Mouse (Mus musculus): Measurements from ENCODE around the gene Myl4. TPM values are rescaled to one million over a fixed set of nuclear protein-coding genes. Genes with fewer than 3 reads are reported as not detected.
A peak's percentile ranks its signal among the peaks of the same experiment; 100 is the strongest.

Gene Myl4
- polyA plus RNA-seq, 1 experiment = 0.86 TPM

- H3K36me3 ChIP-seq (replicated peaks; ENCODE audit: low read length) = peaks cover 34% of the 10 kb centered on the region
- TF ChIP-seq FLI1 (IDR thresholded peaks at IDR 0.05; ENCODE audit: low read length) (no peak), GATA1 (IDR thresholded peaks at IDR 0.05; ENCODE audit: borderline replicate concordance, low read length) (no peak)
- peaks cover 62% of the 10 kb centered on the region for H3K4me1 ChIP-seq
- H3K9me3 ChIP-seq = no peaks in the 10 kb centered on the region
- no peaks in the 10 kb centered on the region for H3K27me3 ChIP-seq (replicated peaks)
- no peak overlapping the region for H3K4me3 ChIP-seq (replicated peaks)
These were observed 3.0 kb upstream of the Myl4 start for GRCm38 (mm10) chr11:104547502-104547901.

DNA sequence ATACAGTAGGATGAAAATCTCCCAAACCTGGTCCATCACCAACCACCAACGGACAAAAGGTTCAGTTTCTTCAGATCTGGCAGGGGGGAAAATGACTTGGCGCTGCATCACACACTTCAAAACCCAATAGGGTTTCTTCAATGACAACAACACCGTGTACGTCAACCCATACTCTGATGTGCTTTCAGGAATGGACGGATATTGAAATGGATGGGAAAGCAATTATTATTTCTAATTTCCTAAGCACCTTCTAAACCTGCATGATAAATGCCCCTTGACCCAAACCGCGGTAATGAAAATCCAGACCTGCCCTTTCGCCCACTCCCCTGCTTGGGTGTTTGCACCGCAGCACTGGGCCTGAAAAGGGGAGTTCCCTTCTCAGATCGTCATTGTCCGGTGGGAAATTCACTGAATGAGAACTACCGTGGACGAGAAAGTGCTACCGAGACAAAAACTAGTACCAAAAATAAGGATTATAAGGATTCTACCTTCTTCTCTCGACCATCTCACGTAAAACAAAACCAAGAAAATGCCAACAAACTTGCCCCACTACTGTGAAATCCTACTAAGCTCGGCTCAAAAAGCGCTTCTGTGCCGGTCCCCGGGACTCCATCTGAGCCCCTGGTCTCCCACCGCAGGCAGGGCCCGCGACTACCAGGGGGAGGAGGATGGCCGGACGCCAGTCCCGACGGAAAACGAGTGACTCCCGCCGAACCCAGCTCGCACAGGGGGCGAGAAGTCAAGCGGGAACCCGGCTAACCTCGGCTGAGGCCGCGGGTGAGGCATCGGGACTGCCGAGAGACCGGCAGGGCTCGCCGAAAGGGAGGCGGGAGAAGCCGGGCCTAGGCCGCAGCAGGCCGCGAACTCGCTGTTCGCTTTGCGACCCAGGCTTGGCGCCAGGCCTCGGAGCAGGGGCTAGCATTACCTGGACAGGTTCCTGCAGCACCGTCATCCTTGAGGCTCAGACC lies 741 bp upstream of the Myl4 start:
- no peaks in the 10 kb centered on the region for H3K9me3 ChIP-seq
- TF ChIP-seq FLI1 (IDR thresholded peaks at IDR 0.05; ENCODE audit: low read length) (no peak), GATA1 (IDR thresholded peaks at IDR 0.05; ENCODE audit: borderline replicate concordance, low read length) (no peak)
- peak overlapping the region; percentile 98 for H3K4me3 ChIP-seq (replicated peaks)
- H3K4me1 ChIP-seq = peaks cover 52% of the 10 kb centered on the region
- H3K36me3 ChIP-seq (replicated peaks; ENCODE audit: low read length) = peaks cover 28% of the 10 kb centered on the region
- H3K27me3 ChIP-seq (replicated peaks) = no peaks in the 10 kb centered on the region

- Histone ChIP-seq H3K36me3 (replicated peaks; ENCODE audit: low read length) (no peaks in the 10 kb centered on the region), H3K9me3 (peaks cover 7% of the 10 kb centered on the region), H3K4me1 (peaks cover 41% of the 10 kb centered on the region), H3K4me3 (replicated peaks) (no peak overlapping the region), H3K27me3 (replicated peaks) (peaks cover 13% of the 10 kb centered on the region)
- TF ChIP-seq FLI1 (IDR thresholded peaks at IDR 0.05; ENCODE audit: low read length) = no peak
These were observed 7.6 kb downstream of the Myl4 start for GRCm38 (mm10) chr11:104558065-104558464.

DNA sequence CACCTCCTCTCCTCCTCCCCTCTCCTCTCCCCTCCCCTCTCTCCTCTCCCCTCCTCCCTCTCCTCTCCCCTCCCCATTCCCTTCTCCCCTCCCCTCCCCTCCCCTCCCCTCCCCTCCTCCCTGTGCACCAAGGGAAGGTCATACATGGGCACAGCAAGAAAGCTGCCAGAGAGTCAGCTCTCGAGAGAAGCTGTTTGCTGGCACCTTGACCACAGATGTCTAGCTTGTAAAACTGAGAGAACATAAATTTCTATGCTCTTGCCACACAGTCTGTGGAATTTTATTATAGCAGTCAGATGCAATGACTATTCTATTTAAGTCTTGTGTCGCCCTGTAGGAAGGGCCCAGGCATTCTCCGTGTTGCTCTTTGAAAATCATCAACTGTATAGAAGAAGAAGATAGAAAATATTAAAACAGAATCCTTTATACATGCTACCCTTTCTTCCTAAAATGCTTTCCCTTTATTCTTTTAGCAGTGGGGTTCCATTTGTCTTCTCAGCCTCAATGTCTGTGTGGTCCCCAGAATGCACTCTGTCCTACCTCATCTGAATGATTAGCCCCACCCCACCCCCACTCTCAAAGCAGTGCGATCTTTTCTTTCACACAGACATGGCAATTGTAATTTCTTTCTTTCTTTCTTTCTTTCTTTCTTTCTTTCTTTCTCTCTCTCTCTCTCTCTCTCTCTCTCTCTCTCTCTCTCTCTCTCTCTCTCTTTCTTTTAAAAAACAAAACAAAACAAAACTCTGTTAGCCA lies 8.4 kb downstream of the Myl4 start:
- Histone ChIP-seq H3K4me1 (peaks cover 47% of the 10 kb centered on the region), H3K4me3 (replicated peaks) (no peak overlapping the region), H3K27me3 (replicated peaks) (peaks cover 16% of the 10 kb centered on the region), H3K36me3 (replicated peaks; ENCODE audit: low read length) (no peaks in the 10 kb centered on the region), H3K9me3 (peaks cover 7% of the 10 kb centered on the region)
- TF ChIP-seq FLI1 (IDR thresholded peaks at IDR 0.05; ENCODE audit: low read length) = no peak
- TF ChIP-seq GATA1 (IDR thresholded peaks at IDR 0.05; ENCODE audit: borderline replicate concordance, low read length) = no peak

GRCm38 (mm10) chr11:104560971-104561370 lies 10.5 kb downstream of the Myl4 start:
- Histone ChIP-seq H3K36me3 (replicated peaks; ENCODE audit: low read length) (no peaks in the 10 kb centered on the region), H3K27me3 (replicated peaks) (peaks cover 24% of the 10 kb centered on the region), H3K4me1 (peaks cover 39% of the 10 kb centered on the region), H3K4me3 (replicated peaks) (no peak overlapping the region), H3K9me3 (peaks cover 7% of the 10 kb centered on the region)
- TF ChIP-seq FLI1 (IDR thresholded peaks at IDR 0.05; ENCODE audit: low read length) = no peak
- TF ChIP-seq GATA1 (IDR thresholded peaks at IDR 0.05; ENCODE audit: borderline replicate concordance, low read length) = no peak

- H3K36me3 ChIP-seq (replicated peaks; ENCODE audit: low read length) = no peaks in the 10 kb centered on the region
- H3K9me3 ChIP-seq = peaks cover 7% of the 10 kb centered on the region
- peaks cover 44% of the 10 kb centered on the region for H3K27me3 ChIP-seq (replicated peaks)
- H3K4me3 ChIP-seq (replicated peaks) = no peak overlapping the region
- H3K4me1 ChIP-seq = peaks cover 20% of the 10 kb centered on the region
- TF ChIP-seq FLI1 (IDR thresholded peaks at IDR 0.05; ENCODE audit: low read length) = no peak
- TF ChIP-seq GATA1 (IDR thresholded peaks at IDR 0.05; ENCODE audit: borderline replicate concordance, low read length) = no peak
These were observed 13.0 kb downstream of the Myl4 start for GRCm38 (mm10) chr11:104563496-104563895.

DNA sequence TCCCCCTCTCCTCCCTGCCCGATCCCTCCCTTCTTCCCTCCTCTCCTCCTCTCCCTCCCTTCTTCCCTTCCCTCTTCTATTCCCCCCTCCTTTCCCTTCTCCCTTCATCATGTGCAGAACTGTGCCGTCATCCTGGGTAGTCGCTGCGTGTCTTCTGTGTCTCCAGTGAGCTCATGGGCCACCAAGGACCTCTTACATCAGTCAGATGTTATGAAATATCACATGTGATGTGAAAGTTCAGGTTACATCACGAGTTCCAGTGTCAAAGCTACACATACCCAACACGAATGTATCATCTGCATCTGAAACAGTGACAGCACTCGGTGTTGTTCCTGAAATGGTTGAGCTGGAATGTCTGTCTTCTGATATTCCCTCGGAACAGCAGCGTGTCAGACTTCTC lies 14.7 kb downstream of the Myl4 start:
- peaks cover 3% of the 10 kb centered on the region for H3K36me3 ChIP-seq (replicated peaks; ENCODE audit: low read length)
- H3K9me3 ChIP-seq = peaks cover 17% of the 10 kb centered on the region
- H3K4me1 ChIP-seq = peaks cover 17% of the 10 kb centered on the region
- H3K4me3 ChIP-seq (replicated peaks) = no peak overlapping the region
- peaks cover 45% of the 10 kb centered on the region for H3K27me3 ChIP-seq (replicated peaks)
- TF ChIP-seq GATA1 (IDR thresholded peaks at IDR 0.05; ENCODE audit: borderline replicate concordance, low read length) = no peak
- TF ChIP-seq FLI1 (IDR thresholded peaks at IDR 0.05; ENCODE audit: low read length) = no peak

GRCm38 (mm10) chr11:104566097-104566496 lies 15.6 kb downstream of the Myl4 start:
- Histone ChIP-seq H3K4me1 (peaks cover 21% of the 10 kb centered on the region), H3K4me3 (replicated peaks) (no peak overlapping the region), H3K36me3 (replicated peaks; ENCODE audit: low read length) (peaks cover 3% of the 10 kb centered on the region), H3K9me3 (peaks cover 17% of the 10 kb centered on the region), H3K27me3 (replicated peaks) (peaks cover 42% of the 10 kb centered on the region)
- TF ChIP-seq FLI1 (IDR thresholded peaks at IDR 0.05; ENCODE audit: low read length) (no peak), GATA1 (IDR thresholded peaks at IDR 0.05; ENCODE audit: borderline replicate concordance, low read length) (no peak)

- TF ChIP-seq GATA1 (IDR thresholded peaks at IDR 0.05; ENCODE audit: borderline replicate concordance, low read length) (no peak), FLI1 (IDR thresholded peaks at IDR 0.05; ENCODE audit: low read length) (no peak)
- Histone ChIP-seq H3K36me3 (replicated peaks; ENCODE audit: low read length) (peaks cover 3% of the 10 kb centered on the region), H3K4me1 (peaks cover 26% of the 10 kb centered on the region), H3K27me3 (replicated peaks) (peaks cover 38% of the 10 kb centered on the region), H3K4me3 (replicated peaks) (no peak overlapping the region), H3K9me3 (peaks cover 17% of the 10 kb centered on the region)
These were observed 16.3 kb downstream of the Myl4 start for GRCm38 (mm10) chr11:104566796-104567195.

DNA sequence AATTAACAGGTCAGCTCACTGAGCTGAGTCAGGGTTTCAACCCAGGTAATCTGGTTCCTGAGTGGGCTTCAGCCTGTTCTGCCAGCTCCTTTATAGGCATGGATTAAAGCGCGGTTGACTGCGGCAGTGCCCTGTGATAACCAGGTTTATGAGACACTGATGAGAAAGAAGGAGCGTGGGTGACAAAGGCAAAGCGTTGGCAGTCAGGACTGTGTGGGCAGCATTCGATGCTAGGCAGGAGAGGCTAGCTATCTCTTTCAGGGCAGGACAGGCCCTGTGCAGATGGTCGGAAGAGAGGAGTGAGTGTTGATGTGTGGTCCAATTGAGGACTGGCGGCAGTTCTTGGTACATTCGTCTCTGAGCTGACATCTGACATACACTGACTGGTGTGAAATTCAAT lies 17.3 kb downstream of the Myl4 start:
- TF ChIP-seq FLI1 (IDR thresholded peaks at IDR 0.05; ENCODE audit: low read length) = no peak
- no peak for TF ChIP-seq GATA1 (IDR thresholded peaks at IDR 0.05; ENCODE audit: borderline replicate concordance, low read length)
- peaks cover 10% of the 10 kb centered on the region for H3K9me3 ChIP-seq
- peaks cover 3% of the 10 kb centered on the region for H3K36me3 ChIP-seq (replicated peaks; ENCODE audit: low read length)
- H3K27me3 ChIP-seq (replicated peaks) = peaks cover 38% of the 10 kb centered on the region
- no peak overlapping the region for H3K4me3 ChIP-seq (replicated peaks)
- H3K4me1 ChIP-seq = peaks cover 36% of the 10 kb centered on the region

Measured in megakaryocyte, embryonic 14.5 days (primary cell).